Mouse (Mus musculus) layer of hippocampus, adult 9-10 months (tissue): ENCODE results near the gene Zmym5.
"Not testable (repeated sequence)": the region's sequence is repeated elsewhere in the genome, so short reads cannot be mapped to it uniquely, and the experiment has no call there.

Experiments used
- DNase-seq: peaks from one replicate; pipeline ENCODE4 v3.0.0; 2022; ENCODE audit warnings: low spot score

Gene Zmym5

DNA sequence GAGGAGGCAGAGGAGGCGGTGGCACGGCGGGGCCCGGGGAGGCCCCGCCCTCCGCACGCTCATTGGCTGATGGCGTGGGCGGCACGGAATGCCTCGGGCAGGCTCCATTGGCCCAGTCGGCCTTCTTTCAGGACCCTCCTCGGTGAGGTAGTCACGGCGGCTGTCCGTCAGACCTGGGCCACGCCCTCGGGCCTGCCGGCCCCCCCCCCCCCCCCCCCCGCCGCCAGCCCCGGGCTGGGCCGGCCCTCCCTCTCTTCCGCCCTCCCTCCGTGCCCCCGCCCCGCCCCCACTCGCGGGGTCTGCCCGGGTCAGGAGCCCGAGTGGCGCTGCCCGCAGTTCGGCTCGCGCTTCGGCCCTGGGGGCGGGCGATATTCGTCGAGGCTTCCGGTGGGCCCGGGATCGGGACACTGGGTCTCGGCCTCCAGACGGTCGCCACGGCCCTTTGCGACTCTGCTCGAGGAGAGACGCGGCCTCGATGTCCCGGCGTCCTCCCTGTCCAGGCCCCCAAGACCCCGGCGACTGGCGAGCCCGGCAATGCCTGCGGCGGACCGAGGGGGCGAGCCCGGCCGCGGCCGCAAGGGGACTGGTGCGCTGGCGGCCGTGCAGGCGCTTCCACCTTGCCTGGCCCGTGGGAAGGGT is at the start of gene Zmym5:
TSS of gene Zmym5 (minus strand) at position 16 of the 639 bp plus-strand sequence.
- peak; percentile 48 for DNase-seq

DNA sequence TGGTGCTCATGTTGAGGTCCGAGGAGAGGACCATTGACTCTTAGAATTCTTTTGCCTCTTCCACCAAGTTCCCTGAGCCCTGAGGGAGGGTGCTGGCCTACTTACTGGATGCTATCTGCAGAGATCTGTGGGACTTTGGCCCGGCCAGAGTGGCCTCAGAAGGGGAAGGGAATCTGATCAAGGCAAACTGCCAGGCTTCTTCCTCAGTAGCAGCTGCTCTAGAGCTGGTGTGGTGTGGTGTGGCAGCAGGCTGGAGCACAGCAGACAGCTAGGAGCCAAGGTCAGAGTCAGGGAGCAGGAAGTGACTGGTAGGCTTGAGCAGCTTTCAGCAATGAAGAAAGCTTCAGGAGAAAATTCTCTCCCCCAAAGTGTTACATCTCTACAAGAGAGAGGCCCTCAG is 38.2 kb upstream of the Zmym5 start:
- DNase-seq: no peak

DNA sequence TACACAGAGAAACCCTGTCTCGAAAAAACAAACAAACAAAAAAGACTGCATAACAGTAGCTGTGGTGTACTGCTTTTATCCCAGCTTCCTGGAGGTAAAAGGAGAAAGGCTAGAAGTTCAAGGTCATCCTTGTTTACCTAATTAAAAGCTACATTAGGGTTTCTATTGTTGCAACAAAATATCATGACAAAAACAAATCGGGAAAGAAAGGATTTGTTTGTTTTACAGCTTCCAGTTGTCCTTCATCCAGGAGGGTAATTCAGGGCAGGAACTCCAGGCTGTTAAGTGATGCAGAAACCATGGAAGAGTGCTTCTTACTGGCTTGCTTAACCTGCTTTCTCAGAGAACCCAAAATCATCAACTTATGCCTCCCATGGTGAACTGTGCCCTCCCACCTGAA is 36.8 kb upstream of the Zmym5 start:
- DNase-seq: no peak

DNA sequence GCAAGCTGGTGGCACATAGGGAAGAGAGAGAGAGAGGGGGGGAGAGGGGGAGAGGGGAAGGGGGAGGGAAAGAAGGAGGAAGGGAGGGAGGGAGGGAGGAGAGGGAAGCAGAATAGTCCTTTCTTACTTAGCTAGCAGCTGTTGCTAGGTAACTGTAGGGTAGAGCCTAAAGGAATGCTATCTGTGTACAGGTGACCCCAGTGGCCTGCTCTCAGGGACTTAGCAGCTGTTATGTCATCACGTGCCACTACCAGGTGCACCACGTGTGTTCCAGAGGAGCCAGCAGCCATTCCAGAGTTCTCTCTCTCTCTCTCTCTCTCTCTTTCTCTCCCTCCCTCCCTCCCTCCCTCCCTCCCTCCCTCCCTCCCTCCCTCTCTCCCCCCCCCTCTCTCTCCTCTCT is 33.0 kb upstream of the Zmym5 start:
- DNase-seq: no peak

- DNase-seq: no peak
Observed at GRCm38 (mm10) chr14:56844033-56844432, 32.5 kb upstream of the Zmym5 start.

- not testable (repeated sequence) for DNase-seq
Observed at GRCm38 (mm10) chr14:56834576-56834975, 23.1 kb upstream of the Zmym5 start.

GRCm38 (mm10) chr14:56833211-56833610 is 21.7 kb upstream of the Zmym5 start:
- not testable (repeated sequence) for DNase-seq

DNA sequence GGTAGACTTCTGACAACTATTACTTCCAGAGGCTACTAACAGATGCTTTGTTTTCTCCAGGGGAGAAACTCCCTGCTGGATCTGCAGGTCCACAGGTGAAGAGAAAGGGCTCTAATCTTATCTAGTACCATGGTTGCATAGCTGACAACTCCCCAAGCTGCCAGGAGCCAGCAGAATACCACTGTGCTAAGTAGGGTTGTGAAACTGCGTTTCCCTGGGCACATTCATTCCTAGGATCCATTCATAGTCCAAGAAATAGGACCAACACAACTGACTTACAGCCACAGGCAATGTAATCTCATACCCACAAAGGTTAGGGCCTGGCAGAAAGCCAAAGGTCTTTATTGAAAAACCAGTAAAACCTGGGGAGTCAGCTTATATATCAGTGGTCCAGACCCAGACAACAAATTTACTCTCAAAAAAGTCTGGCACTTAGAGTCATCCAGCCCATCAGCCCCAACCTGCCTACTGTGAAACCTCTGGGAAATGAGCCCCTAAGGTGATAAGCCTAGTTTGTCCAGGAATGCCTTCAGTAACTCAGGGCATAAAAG is 21.1 kb upstream of the Zmym5 start:
- DNase-seq: no peak

GRCm38 (mm10) chr14:56832147-56832546 is 20.6 kb upstream of the Zmym5 start:
- DNase-seq: no peak

DNA sequence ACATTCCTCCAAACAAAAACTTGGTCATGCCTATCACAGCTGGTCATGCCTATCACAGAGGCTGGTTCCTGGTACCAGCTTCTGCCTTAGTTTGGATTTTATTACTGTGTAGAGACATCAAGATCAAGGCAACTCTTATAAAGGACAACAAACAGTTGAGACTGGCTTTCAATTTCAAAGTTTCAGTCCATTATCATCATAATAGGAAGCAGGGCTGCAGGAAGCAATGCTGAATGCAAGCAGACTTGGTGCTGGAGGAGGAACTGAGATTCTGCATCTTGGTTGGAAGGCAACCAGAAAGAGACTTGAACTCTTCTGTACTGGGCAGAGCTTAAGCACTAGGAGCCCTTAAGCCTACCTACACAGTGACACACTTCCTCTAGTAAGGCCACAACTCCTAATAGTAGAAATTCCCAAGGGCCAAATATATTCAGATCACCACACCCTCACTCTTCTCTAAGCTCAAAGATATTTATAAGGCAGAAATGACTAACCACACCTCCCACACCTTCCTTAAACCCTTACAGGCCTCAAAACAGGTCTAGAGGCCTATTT is 19.1 kb upstream of the Zmym5 start:
- no peak for DNase-seq

- DNase-seq: no peak
Observed at GRCm38 (mm10) chr14:56824562-56824961, 13.0 kb upstream of the Zmym5 start.

- DNase-seq: no peak
Observed at GRCm38 (mm10) chr14:56817616-56818015, 6.1 kb upstream of the Zmym5 start.

DNA sequence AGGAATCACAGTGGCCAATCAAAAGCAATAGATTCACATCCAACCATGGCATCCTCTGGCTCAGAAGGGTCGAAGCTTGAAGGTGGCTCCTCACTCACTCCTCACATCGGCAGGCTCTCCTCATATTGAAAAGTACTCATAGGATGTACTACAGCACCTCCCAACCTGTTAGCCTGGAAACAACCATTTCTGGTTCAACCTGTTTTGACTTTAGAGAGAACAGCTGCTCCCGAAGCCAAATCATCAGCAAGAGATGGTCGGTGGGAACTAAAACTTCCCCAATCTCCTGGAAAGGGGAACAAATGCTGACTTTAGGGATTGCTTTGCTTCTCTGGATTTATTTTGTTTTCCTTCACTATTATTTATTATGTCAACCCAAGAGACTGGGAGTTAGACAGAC is 5.6 kb upstream of the Zmym5 start:
- DNase-seq: no peak

DNA sequence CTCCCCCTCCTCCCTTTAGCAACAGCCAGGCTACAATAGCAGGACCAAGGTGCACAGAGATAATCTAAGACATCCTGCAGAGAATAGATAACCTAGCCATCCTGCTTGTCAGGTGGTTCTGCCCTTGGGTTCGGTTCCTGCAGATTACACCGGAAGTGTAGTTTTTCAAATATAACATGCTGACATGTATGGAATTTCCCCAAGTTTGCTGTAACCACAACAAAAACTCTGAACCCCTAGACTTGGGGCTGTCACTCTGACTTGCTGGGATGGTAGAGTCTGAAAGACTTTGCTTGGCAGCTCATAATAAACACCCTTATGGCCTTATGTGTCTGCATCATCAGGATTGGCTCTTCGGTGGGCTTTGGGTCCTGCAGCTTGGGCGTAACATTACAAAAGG is 5.0 kb upstream of the Zmym5 start:
- no peak for DNase-seq

DNA sequence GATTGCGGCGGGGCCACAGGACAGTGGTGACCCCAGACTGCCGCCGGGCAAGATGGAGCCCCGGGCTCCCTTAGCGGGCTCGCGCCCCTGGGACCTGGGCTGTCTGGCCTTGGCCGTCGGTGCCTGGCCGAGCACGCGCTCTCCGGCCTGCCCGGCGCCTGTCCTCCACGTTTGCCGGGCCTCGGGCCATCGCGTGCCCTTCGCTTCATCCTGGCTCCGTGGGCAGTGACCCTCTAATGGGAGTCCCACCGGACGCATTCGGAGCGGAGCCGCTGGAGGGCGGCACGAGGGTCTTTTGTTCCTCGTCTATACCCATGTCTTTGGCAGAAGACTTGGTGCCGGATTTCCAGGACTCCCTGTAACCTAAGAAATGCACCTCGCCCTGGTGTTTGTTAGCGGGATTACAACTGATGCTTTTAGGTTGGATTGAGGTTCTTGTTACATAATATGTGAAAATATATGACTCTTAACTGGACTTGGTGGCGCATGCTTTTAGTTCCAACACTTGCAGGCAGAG is 1.1 kb upstream of the Zmym5 start:
- DNase-seq: peak; percentile 90

DNA sequence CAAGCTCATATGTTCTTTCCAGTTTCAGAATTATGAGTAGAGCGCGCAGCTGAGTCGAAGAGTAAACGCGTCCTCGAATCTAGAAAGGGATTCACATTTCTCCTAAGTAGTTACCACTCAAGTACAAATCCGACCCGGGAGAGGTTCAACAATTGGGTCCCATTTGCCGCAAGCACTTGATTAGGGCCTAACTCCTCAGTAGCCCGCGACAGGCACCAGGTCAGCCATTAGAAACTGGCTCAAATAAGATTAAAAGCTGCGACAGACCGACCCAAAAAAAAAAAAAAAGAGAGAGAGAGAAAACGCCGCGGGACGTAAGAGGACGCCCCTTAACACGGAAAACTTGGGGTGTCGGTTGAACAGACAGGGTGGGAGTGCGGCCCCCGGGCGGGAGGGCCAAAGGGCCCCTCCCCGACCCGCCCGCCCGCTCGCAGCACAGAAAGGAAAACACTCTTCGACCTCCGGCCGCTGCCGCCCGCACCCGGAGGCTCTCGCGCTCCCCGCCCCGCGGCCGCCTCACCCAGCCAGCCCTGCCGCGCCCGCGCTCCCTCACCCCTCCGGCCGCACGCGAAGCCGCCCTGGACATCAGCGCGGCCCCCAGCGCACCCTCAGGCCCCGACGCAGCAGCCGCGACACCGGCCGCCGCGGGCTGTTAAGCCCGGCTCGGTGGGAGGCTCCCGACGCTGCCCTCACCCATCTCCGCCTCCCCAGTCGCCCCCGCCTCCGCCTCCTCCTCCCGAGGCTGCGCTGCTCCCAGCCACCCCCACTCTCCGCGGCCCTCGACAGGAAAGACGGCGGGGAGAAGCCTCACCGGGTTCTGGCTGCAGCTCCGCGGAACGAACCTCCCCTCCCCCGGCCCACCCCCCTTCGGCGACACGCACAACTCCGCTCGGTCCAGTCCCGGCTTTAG is 480 bp downstream of the Zmym5 start:
- not testable (repeated sequence) for DNase-seq

GRCm38 (mm10) chr14:56793243-56793642 is 18.3 kb downstream of the Zmym5 start:
- no peak for DNase-seq

GRCm38 (mm10) chr14:56784575-56784974 is 26.9 kb downstream of the Zmym5 start:
- DNase-seq: no peak

DNA sequence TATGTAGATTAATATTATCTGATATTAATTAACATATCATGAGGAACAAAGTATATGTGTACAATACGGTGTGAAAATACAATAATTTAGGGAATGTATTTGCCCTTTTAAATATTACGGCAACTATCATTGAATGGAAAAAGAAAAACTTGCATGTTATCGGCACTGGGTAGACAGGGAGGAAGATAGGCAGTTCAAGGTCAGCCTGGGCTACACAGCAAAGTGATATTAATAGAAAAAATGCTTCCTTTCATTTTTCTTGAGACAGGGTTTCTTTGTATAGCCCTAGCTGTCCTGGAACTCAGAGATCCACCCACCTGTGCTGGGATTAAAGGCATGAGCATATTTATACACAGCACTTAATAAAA is 32.6 kb downstream of the Zmym5 start:
- no peak for DNase-seq

DNA sequence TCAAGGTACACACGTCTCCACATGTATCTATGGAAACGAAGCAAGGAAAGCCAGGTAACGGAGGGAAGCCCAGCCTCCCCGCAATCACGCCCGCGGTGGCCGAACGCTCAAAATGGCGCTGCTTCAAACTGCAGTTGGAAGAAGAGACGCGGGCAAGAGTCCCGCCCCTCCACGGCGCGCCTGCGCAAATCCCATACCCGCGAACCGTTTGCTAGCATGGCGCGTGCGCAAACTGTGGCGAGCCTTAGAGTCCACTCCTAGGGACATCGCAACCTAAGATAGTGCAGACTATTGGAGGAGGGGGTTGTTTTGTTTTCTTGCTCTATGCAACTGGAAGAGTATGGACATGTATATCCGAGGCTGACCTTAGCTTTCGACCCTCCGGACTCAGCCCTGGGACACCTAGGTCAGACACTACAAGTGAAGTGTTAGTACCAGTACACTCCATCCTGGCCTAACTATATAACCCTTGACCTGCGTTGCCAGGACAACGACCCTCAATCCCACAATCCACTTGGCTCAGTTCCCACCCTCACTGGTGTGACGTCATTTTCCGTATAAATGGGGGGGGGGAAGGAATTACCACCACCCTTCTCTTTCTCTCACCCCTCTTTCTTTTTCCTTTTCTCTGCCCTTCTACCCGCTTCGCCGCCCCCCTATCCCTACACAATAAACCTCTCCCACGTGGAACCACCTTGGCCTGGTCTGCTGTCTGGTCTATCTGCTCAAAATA is 33.1 kb downstream of the Zmym5 start, which contains the start of gene Pspc1:
TSS of gene Pspc1 (minus strand) at position 117 of the 733 bp plus-strand sequence.
- DNase-seq: peak; percentile 96

DNA sequence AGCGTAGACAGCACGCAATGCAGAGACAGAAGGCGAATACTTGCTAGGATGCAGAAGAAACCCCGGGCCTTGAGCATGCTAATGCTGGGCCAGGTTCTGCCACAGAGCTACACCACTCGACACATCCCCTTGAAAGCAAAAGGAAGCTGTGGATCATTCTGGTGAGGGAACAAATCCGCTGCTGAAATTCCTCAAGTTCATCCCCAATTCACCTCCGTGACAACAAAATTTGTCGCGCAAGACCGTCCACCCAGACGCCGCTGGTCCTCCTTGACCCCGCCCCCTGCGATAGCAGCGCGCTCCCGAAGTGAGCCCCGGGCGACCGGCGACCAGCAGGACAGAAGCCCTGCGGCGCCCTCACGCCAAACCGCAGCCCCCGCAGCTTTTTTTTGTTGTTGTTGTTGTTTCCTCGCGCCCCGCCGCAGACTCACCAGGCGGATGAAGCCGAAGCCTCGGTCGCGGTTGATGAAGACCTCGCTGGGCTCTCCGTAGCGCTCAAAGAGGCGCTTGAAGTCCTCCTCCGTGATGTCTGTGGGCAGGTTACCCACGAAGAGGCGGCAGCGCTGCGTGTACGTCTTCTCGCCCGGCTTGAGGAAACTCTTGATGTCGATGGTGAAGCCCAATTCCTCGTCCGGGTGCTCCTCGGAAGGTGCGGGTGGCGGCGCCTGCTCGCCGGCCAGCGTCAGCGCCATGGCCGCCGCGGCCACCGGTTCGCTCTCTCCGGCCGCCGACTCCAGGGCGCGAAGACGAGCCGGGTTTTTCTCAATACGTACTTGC is 34.0 kb downstream of the Zmym5 start:
- DNase-seq: peak; percentile 8
